Mouse (Mus musculus): Measurements from ENCODE around the gene Sema4b. TPM values are rescaled to one million over a fixed set of nuclear protein-coding genes. Genes with fewer than 3 reads are reported as not detected.
A peak's percentile ranks its signal among the peaks of the same experiment; 100 is the strongest.

Sema4b gene
- polyA plus RNA-seq, 1 experiment from 2014 or later, result 24.7 TPM

GRCm38 (mm10) chr7:80189147-80189933 is 2.7 kb downstream of the Sema4b start:
- Histone ChIP-seq H3K9me3 (no peaks in the 10 kb centered on the region), H3K4me1 (peaks cover 73% of the 10 kb centered on the region), H3K27ac (replicated peaks) (peak overlapping the region; percentile 32), H3K4me2 (replicated peaks) (peak overlapping the region; percentile 14; the same call in 1 of the 2 replicates), H3K4me3 (no peak overlapping the region), H3K36me3 (no peaks in the 10 kb centered on the region), H3K27me3 (no peaks in the 10 kb centered on the region), H3K9ac (replicated peaks) (no peak overlapping the region)
- 26% methylated on average over 11 of the region's 11 CpGs for WGBS
- ATAC-seq (replicated peaks), result no peak

- H3K27me3 ChIP-seq, result no peaks in the 10 kb centered on the region
- H3K4me1 ChIP-seq, result peaks cover 75% of the 10 kb centered on the region
- WGBS, result 33% methylated on average over 5 of the region's 5 CpGs
- no peaks in the 10 kb centered on the region for H3K9me3 ChIP-seq
- no peak for ATAC-seq (replicated peaks)
- H3K36me3 ChIP-seq, result no peaks in the 10 kb centered on the region
- H3K9ac ChIP-seq (replicated peaks), result no peak overlapping the region
- H3K27ac ChIP-seq (replicated peaks), result peak overlapping the region; percentile 86
- 0 out of 2 replicates have a peak overlapping the region, but pooled peaks have one; percentile 30 for H3K4me2 ChIP-seq (replicated peaks)
- H3K4me3 ChIP-seq, result no peak overlapping the region
These were observed 4.8 kb downstream of the Sema4b start for GRCm38 (mm10) chr7:80191455-80191854.

- peak overlapping the region; percentile 86 for H3K27ac ChIP-seq (replicated peaks)
- no peaks in the 10 kb centered on the region for H3K36me3 ChIP-seq
- peak; percentile 80 for ATAC-seq (replicated peaks)
- peak overlapping the region; percentile 22; the same call in 1 of the 2 replicates for H3K9ac ChIP-seq (replicated peaks)
- H3K4me2 ChIP-seq (replicated peaks), result peak overlapping the region; percentile 30
- peaks cover 74% of the 10 kb centered on the region for H3K4me1 ChIP-seq
- H3K27me3 ChIP-seq, result no peaks in the 10 kb centered on the region
- WGBS, result 6% methylated on average over 16 of the region's 16 CpGs
- H3K9me3 ChIP-seq, result no peaks in the 10 kb centered on the region
- peak overlapping the region; percentile 8 for H3K4me3 ChIP-seq
These were observed 5.8 kb downstream of the Sema4b start for GRCm38 (mm10) chr7:80192226-80193061.

GRCm38 (mm10) chr7:80193941-80194739 is 7.5 kb downstream of the Sema4b start:
- no peaks in the 10 kb centered on the region for H3K36me3 ChIP-seq
- H3K27ac ChIP-seq (replicated peaks), result peak overlapping the region; percentile 80
- H3K4me1 ChIP-seq, result peaks cover 64% of the 10 kb centered on the region
- no peaks in the 10 kb centered on the region for H3K9me3 ChIP-seq
- H3K4me2 ChIP-seq (replicated peaks), result no peak overlapping the region
- H3K27me3 ChIP-seq, result no peaks in the 10 kb centered on the region
- no peak overlapping the region for H3K4me3 ChIP-seq
- no peak for ATAC-seq (replicated peaks)
- 41% methylated on average over 13 of the region's 13 CpGs for WGBS
- no peak overlapping the region for H3K9ac ChIP-seq (replicated peaks)

GRCm38 (mm10) chr7:80195146-80195545 is 8.5 kb downstream of the Sema4b start:
- peaks cover 67% of the 10 kb centered on the region for H3K4me1 ChIP-seq
- no peak overlapping the region for H3K4me3 ChIP-seq
- WGBS, result 93% methylated on average over 5 of the region's 5 CpGs
- H3K27ac ChIP-seq (replicated peaks), result no peak overlapping the region
- ATAC-seq (replicated peaks), result no peak
- H3K4me2 ChIP-seq (replicated peaks), result no peak overlapping the region
- H3K9ac ChIP-seq (replicated peaks), result no peak overlapping the region
- H3K27me3 ChIP-seq, result no peaks in the 10 kb centered on the region
- H3K9me3 ChIP-seq, result no peaks in the 10 kb centered on the region
- no peaks in the 10 kb centered on the region for H3K36me3 ChIP-seq

- H3K36me3 ChIP-seq, result no peaks in the 10 kb centered on the region
- no peaks in the 10 kb centered on the region for H3K9me3 ChIP-seq
- no peak overlapping the region for H3K4me2 ChIP-seq (replicated peaks)
- H3K27me3 ChIP-seq, result no peaks in the 10 kb centered on the region
- H3K4me3 ChIP-seq, result no peak overlapping the region
- H3K27ac ChIP-seq (replicated peaks), result no peak overlapping the region
- 79% methylated on average over 10 of the region's 11 CpGs for WGBS
- H3K4me1 ChIP-seq, result peaks cover 70% of the 10 kb centered on the region
- H3K9ac ChIP-seq (replicated peaks), result no peak overlapping the region
- ATAC-seq (replicated peaks), result no peak
These were observed 9.1 kb downstream of the Sema4b start for GRCm38 (mm10) chr7:80195576-80196263.

GRCm38 (mm10) chr7:80197371-80197770 is 10.7 kb downstream of the Sema4b start:
- whole genome bisulfite sequencing, result 10% methylated on average over 4 of the region's 4 CpGs
- H3K27ac ChIP-seq (replicated peaks), result peak overlapping the region; percentile 95
- peak overlapping the region; percentile 86 for H3K4me2 ChIP-seq (replicated peaks)
- H3K4me3 ChIP-seq, result peak overlapping the region; percentile 76
- H3K9me3 ChIP-seq, result no peaks in the 10 kb centered on the region
- H3K9ac ChIP-seq (replicated peaks), result peak overlapping the region; percentile 76; the same call in 1 of the 2 replicates
- no peak for ATAC-seq (replicated peaks)
- H3K36me3 ChIP-seq, result no peaks in the 10 kb centered on the region
- H3K4me1 ChIP-seq, result peaks cover 68% of the 10 kb centered on the region
- H3K27me3 ChIP-seq, result no peaks in the 10 kb centered on the region

GRCm38 (mm10) chr7:80197941-80198778 is 11.5 kb downstream of the Sema4b start:
- no peaks in the 10 kb centered on the region for H3K9me3 ChIP-seq
- peak overlapping the region; percentile 86 for H3K4me2 ChIP-seq (replicated peaks)
- ATAC-seq (replicated peaks), result peak; percentile 85
- under 1% methylated on average over 69 of the region's 74 CpGs for WGBS
- peaks cover 68% of the 10 kb centered on the region for H3K4me1 ChIP-seq
- peak overlapping the region; percentile 76 for H3K9ac ChIP-seq (replicated peaks)
- H3K27me3 ChIP-seq, result no peaks in the 10 kb centered on the region
- peak overlapping the region; percentile 95 for H3K27ac ChIP-seq (replicated peaks)
- H3K4me3 ChIP-seq, result peak overlapping the region; percentile 76
- H3K36me3 ChIP-seq, result no peaks in the 10 kb centered on the region

GRCm38 (mm10) chr7:80198863-80199262 is 12.2 kb downstream of the Sema4b start:
- Histone ChIP-seq H3K4me1 (peaks cover 71% of the 10 kb centered on the region), H3K4me2 (replicated peaks) (peak overlapping the region; percentile 86), H3K27me3 (no peaks in the 10 kb centered on the region), H3K27ac (replicated peaks) (peak overlapping the region; percentile 95), H3K9me3 (no peaks in the 10 kb centered on the region), H3K36me3 (no peaks in the 10 kb centered on the region), H3K4me3 (peak overlapping the region; percentile 76), H3K9ac (replicated peaks) (peak overlapping the region; percentile 76)
- 1% methylated on average over 11 of the region's 11 CpGs for WGBS
- peak; percentile 21 for ATAC-seq (replicated peaks)

- Histone ChIP-seq H3K4me3 (peak overlapping the region; percentile 76), H3K9ac (replicated peaks) (peak overlapping the region; percentile 76), H3K4me1 (peaks cover 71% of the 10 kb centered on the region), H3K4me2 (replicated peaks) (peak overlapping the region; percentile 86), H3K9me3 (no peaks in the 10 kb centered on the region), H3K27ac (replicated peaks) (peak overlapping the region; percentile 95), H3K36me3 (no peaks in the 10 kb centered on the region), H3K27me3 (no peaks in the 10 kb centered on the region)
- 32% methylated on average over 6 of the region's 6 CpGs for whole genome bisulfite sequencing
- no peak for ATAC-seq (replicated peaks)
These were observed 12.6 kb downstream of the Sema4b start for GRCm38 (mm10) chr7:80199286-80199685.
